Mouse (Mus musculus) heart, adult 8-10 months (tissue): ENCODE results near the gene Wnt5b. TPM values are rescaled to one million over a fixed set of nuclear protein-coding genes. Genes with fewer than 3 reads are reported as not detected.
"Not testable (repeated sequence)": the region's sequence is repeated elsewhere in the genome, so short reads cannot be mapped to it uniquely, and the experiment has no call there.

Experiments
- DNase-seq: peaks from one replicate; pipeline ENCODE4 v3.0.0; 2022; ENCODE audit warnings: low spot score
- total RNA-seq, 4 experiments: library from RNA; stranded (reverse); gene quantifications; 2 replicates each; pipeline ENCODE4 v1.2.4; 2022

Wnt5b gene
- total RNA-seq, 4 experiments from 2014 or later: 1.6 to 3.8 (median 2.5) TPM

- no peak for DNase-seq
These were observed 85.1 kb downstream of the Wnt5b start for GRCm38 (mm10) chr6:119459041-119459440.

- no peak for DNase-seq
These were observed 86.0 kb downstream of the Wnt5b start for GRCm38 (mm10) chr6:119458166-119458565.

- DNase-seq: no peak
These were observed 92.1 kb downstream of the Wnt5b start for GRCm38 (mm10) chr6:119451981-119452499.

- DNase-seq: no peak
These were observed 92.9 kb downstream of the Wnt5b start for GRCm38 (mm10) chr6:119450965-119451943.

GRCm38 (mm10) chr6:119449060-119449499 is 95.1 kb downstream of the Wnt5b start:
- DNase-seq: no peak

DNA sequence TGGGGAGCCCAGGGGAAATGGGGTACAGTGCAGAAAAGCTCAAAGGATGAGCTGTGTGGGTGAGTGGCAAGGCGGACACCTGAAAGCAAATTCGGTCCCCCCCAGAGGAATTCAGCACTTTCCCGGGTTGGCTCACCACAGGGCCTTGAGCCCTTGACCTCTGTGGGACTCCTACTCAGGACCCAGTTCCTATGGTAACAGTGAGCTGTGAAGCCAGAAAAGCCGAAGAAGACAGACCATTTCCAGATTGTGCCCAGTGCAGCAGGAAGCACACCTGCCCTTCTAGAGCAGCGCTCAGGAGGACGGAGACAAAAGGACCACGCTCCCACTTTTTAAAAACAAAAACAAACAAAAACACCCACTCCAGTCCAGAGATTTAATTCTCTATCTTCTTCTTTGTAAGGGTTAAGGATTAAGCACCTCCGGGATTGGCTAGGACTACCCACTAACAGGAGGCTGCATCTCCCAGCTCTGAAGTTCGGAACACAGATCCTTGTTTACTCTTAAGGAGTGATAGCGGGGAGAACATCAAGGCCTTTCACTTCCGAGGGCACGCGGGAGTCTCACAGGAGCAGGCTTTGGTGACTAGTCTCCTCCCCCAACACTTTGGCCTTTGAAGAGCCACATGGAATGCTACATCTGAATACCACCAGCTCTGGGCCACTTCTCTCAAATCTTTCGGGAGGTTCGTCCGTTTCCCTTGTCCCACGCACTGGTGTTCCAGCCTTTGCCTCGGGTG is 95.7 kb downstream of the Wnt5b start:
- no peak for DNase-seq

GRCm38 (mm10) chr6:119445671-119446607 is 98.2 kb downstream of the Wnt5b start:
- DNase-seq: no peak

- DNase-seq: peak; percentile 80
These were observed 100.2 kb downstream of the Wnt5b start for GRCm38 (mm10) chr6:119443742-119444645.

- not testable (repeated sequence) for DNase-seq
These were observed 101.4 kb downstream of the Wnt5b start for GRCm38 (mm10) chr6:119442729-119443128.

DNA sequence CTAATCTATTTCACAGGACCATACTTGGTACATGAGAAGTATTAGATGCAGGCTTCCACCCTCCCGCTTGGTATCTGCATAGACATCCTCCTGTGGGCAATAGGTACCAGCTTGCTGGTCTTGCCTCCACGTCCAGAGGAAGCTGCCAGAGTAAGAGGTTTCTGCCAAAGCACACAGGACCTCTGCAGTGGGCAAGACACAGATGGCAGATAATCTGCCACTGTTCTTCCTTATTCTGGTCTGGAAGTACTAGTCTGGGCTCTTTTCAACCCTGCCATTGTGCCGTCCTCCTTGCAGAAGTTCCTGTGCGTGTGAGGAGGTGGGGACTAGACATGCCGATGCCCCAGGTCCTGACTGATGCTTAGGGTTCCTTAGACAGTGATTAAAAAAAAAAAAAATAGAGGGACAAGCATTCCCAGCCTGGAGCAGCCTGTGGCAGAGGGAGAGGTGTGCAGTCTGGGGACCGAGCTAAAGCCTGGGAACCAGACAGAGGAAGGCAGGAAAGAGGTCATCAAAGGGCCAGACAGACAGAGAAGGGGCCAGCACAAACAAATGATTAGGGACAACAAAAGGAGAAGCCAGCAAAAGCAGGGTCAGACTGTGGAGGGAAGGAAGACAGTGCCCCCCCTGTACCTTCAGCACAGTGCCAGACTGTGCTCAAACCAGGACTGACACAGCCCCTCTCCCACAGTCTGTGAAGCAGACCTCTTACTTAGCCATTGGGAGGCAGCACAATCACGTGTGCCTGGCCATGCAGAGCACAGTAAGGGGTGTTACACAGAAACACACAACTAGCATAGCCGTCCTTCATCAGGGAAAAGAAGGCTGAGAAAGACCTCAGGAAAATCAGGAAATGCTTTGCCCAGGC is 106.0 kb downstream of the Wnt5b start:
- DNase-seq: no peak

- no peak for DNase-seq
These were observed 109.8 kb downstream of the Wnt5b start for GRCm38 (mm10) chr6:119434394-119434793.

DNA sequence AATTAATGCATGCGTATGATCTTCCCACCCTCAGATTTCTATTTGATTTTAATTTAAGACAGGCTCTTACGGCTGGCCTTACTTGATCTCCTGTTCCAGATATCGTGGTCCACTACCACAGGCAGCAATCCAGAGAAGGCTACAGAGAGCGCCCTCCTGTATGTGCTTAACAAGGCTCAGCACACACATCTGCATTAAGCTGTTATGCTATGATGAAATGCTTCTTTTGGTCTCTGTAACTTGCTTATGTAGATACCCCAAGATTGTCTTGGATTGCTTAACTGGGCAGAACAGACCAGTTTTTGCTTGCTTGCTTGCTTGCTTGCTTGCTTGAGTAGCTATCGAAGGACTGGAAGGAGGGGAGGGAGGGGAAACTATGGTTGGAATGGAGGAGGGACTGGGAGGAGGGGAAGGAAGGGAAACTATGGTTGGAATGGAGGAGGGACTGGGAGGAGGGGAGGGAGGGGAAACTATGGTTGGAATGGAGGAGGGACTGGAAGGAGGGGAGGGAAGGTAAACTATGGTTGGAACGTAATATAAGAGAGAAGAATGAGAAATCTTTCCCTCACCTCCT is 112.3 kb downstream of the Wnt5b start:
- DNase-seq: no peak

DNA sequence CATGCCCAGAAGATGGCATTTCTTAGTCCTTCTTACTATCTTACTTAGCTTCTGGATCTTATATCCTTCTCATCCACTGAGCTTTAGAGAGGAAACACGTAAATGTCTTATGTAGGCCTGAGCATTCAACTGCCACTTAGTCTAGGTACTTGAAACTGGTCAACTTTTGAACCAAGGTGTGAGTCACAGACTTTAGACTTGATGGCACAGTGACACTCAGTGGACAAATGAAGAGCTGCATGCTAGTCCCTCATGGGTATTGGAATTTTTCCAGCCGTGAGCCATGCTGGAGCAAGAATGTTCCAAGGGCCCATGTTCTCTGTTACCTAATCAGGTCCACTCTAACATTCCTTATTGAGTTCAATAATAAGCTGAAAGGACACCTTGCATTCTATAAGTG is 113.6 kb downstream of the Wnt5b start:
- peak; percentile 76 for DNase-seq

DNA sequence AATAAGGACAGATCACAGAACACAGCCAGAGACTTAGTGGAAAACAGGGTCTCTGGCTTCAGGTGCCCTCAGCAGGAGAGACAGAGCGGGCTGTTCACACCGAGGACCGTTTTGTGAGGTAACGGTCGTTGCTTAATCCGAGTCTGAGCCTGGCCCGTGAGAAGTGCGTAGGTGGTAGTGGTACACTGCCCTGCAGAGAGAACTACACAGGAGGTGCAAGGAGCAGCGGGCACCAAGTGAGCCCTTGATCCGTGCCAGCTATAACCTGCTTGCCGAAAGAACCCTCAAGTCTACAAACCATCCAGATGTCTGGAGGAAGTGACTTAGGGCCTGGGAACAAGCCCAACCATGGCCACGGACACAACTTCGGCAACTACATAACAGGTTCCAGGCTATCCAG is 114.8 kb downstream of the Wnt5b start:
- no peak for DNase-seq

DNA sequence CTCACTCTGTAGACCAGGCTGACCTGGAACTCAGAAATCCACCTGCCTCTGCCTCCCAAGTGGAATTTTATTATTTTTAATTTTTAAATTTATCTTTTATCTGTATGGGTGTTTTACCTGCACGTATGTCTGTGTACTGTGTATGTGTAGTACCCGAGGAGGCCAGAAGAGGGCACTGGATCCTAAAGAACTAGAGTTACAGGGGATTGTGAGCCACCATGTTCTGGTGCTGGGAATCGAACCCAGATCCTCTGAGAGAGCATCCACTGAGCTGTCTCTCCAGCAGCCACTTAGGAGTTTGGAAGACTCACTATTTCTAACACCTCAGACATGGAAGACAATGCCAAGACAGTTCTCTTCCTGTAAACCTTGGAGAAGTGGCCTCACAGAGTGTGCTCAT is 115.5 kb downstream of the Wnt5b start:
- DNase-seq: no peak

- no peak for DNase-seq
These were observed 123.1 kb downstream of the Wnt5b start for GRCm38 (mm10) chr6:119421001-119421400.

DNA sequence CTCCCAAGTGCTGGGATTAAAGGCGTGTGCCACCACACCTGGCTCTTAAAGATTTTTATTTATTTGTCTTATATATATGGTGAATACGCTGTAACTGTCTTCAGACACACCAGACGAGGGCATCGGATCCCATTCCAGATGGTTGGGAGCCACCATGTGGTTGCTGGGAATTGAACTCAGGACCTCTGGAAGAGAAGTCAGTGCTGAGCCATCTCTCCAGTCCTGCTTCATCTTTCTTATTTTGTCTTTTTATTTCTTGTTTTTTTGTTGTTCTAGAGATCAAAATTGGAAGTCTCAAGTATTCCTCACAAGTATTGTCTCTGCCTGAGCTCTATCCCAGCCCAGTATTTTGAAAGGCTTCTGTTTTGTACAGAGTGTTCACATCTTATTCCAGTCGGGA is 123.8 kb downstream of the Wnt5b start:
- no peak for DNase-seq

DNA sequence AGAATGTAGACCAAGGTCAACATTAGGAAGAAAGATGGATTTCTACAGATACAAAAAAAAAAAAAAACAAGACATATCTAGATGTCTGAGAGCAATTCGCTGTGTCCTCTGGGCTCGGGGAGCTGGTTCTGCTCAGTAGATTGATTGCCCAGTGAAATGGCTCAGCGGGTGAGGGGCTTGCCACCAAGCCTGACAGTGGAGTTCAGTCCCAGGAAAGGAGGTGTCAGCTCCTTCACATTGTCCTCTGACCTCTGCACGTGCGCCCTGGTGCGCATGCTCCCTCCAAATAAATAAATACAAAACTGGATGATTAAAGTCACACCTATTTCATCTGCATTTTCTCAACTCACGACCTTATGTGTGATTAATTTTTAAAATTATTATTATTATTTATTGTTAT is 124.7 kb downstream of the Wnt5b start:
- no peak for DNase-seq
